Mouse (Mus musculus) liver, adult 2 months (tissue): Measurements from ENCODE around the gene Plet1.

Experiments
- CTCF ChIP-seq: fragments of 200-500 bp; IDR thresholded peaks from 2 replicates; pipeline ENCODE4 v1.5.1; 2011; ENCODE audit warnings: low read depth, low read length, control low read depth
- POLR2A ChIP-seq: fragments of 200-500 bp; IDR thresholded peaks from 2 replicates; pipeline ENCODE4 v1.6.1; 2011; ENCODE audit warnings: low read length, control low read depth; ENCODE audit not compliant: insufficient read depth; ENCODE audit errors: extremely low read depth

DNA sequence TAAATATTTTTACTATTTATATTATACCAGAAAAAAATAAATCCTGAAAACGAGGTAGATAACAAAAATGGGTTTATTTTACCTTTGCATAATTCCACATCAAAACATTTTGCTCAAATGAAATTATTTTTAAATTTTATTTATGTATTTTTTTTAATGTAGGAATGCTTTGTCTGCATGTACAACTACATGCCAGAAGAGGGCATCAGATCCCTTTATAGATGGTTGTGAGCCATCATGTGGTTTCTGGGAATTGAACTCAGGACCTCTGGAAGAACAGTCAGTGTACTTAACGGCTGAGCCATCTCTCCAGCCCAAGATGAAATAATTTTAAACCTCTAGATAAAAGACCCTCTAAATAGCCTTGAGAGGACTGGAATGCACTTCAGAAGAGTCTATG lies 27.2 kb downstream of the Plet1 start:
- no peak for TF ChIP-seq CTCF
- no peak for TF ChIP-seq POLR2A
